Mouse (Mus musculus) common myeloid progenitor, adult 5-6 weeks (primary cell): ENCODE data around the gene Cpa5. TPM values are rescaled to one million over a fixed set of nuclear protein-coding genes. Genes with fewer than 3 reads are reported as not detected.

ENCODE experiments used
- ATAC-seq: replicated peaks from 2 replicates; pipeline ENCODE4 v1.8.0; 2016; ENCODE audit warnings: low read depth, mild to moderate bottlenecking, moderate TSS enrichment, inconsistent platforms; ENCODE audit not compliant: poor library complexity, severe bottlenecking
- total RNA-seq: library from RNA; stranded (forward); fragments of 200-1000, 187-1606 nt; gene quantifications from 2 replicates; pipeline ENCODE4 v1.2.3, GENCODE M21; 2017

The Cpa5 gene
- total RNA-seq, 1 experiment from 2014 or later = not detected

- ATAC-seq = no peak
Observed at GRCm38 (mm10) chr6:30600033-30600432, 10.8 kb upstream of the Cpa5 start.

- no peak for ATAC-seq
Observed at GRCm38 (mm10) chr6:30600995-30601394, 9.8 kb upstream of the Cpa5 start.

- ATAC-seq = no peak
Observed at GRCm38 (mm10) chr6:30604342-30604867, 6.4 kb upstream of the Cpa5 start.

- no peak for ATAC-seq
Observed at GRCm38 (mm10) chr6:30605111-30605510, 5.7 kb upstream of the Cpa5 start.

GRCm38 (mm10) chr6:30605672-30606071 is 5.1 kb upstream of the Cpa5 start:
- peak; percentile 79 for ATAC-seq

GRCm38 (mm10) chr6:30611212-30611611 is 402 bp downstream of the Cpa5 start:
- no peak for ATAC-seq

- no peak for ATAC-seq
Observed at GRCm38 (mm10) chr6:30614251-30614650, 3.4 kb downstream of the Cpa5 start.

GRCm38 (mm10) chr6:30615741-30616140 is 4.9 kb downstream of the Cpa5 start:
- ATAC-seq = no peak

- peak; percentile 75 for ATAC-seq
Observed at GRCm38 (mm10) chr6:30616491-30616941, 5.7 kb downstream of the Cpa5 start.

- ATAC-seq = 0 out of 2 replicates have a peak, but pooled peaks have one; percentile 37
Observed at GRCm38 (mm10) chr6:30617020-30617958, 6.5 kb downstream of the Cpa5 start.

GRCm38 (mm10) chr6:30617959-30618590 is 7.3 kb downstream of the Cpa5 start:
- ATAC-seq = peak; percentile 47; the same call in 1 of the 2 replicates

- ATAC-seq = no peak
Observed at GRCm38 (mm10) chr6:30618735-30619134, 7.9 kb downstream of the Cpa5 start.

GRCm38 (mm10) chr6:30619606-30620005 is 8.8 kb downstream of the Cpa5 start:
- no peak for ATAC-seq

GRCm38 (mm10) chr6:30620591-30620990 is 9.8 kb downstream of the Cpa5 start:
- no peak for ATAC-seq

GRCm38 (mm10) chr6:30620994-30621393 is 10.2 kb downstream of the Cpa5 start:
- no peak for ATAC-seq

GRCm38 (mm10) chr6:30621986-30622389 is 11.2 kb downstream of the Cpa5 start:
- ATAC-seq = no peak

GRCm38 (mm10) chr6:30624763-30625162 is 14.0 kb downstream of the Cpa5 start:
- ATAC-seq = no peak

GRCm38 (mm10) chr6:30628152-30628551 is 17.3 kb downstream of the Cpa5 start:
- ATAC-seq = no peak

- ATAC-seq = no peak
Observed at GRCm38 (mm10) chr6:30629989-30630388, 19.2 kb downstream of the Cpa5 start.

- no peak for ATAC-seq
Observed at GRCm38 (mm10) chr6:30635361-30635862, 24.6 kb downstream of the Cpa5 start.
